Mouse (Mus musculus) kidney, postnatal 25 days (tissue): ENCODE data around the gene Lgmn.

Source experiments
- DNase-seq, 2 experiments: peaks; one replicate each; pipeline ENCODE4 v3.0.0; 2021; ENCODE audit warnings: mixed read lengths in 2 of 2

Gene Lgmn

GRCm38 (mm10) chr12:102345031-102345815 is 94.4 kb downstream of the Lgmn start:
- DNase-seq: no peak
